Mouse (Mus musculus) lung, adult 2 months (tissue): ENCODE measurements at regions not wholly inside any gene's neighbourhood (a gene's known extent, or its start where the extent isn't known, plus 50 kb on each side); places are given as distances from the start of the nearest gene placed in this dataset.

Source experiments
- CTCF ChIP-seq: fragments of 200-500 bp; IDR thresholded peaks from 2 replicates; pipeline ENCODE4 v1.5.1; 2011; ENCODE audit warnings: mild to moderate bottlenecking, low read length, control low read depth; ENCODE audit not compliant: insufficient read depth
- POLR2A ChIP-seq: fragments of 200-500 bp; IDR thresholded peaks from 2 replicates; pipeline ENCODE4 v1.6.1; 2011; ENCODE audit warnings: low read depth, mild to moderate bottlenecking, control low read depth, low read length, borderline replicate concordance; ENCODE audit errors: extremely low read depth

- TF ChIP-seq CTCF (no peak), POLR2A (no peak)
Observed at GRCm38 (mm10) chr2:79136619-79137458, 118.4 kb upstream of the Itga4 start.
